Mouse (Mus musculus): ENCODE measurements around the gene Prmt1. TPM values are rescaled to one million over a fixed set of nuclear protein-coding genes. Genes with fewer than 3 reads are reported as not detected.
"Not testable (repeated sequence)": the region's sequence is repeated elsewhere in the genome, so short reads cannot be mapped to it uniquely, and the experiment has no call there.

Prmt1 gene
- 147 and 153 TPM in 2 replicates for total RNA-seq (2015)
- 113 and 135 TPM in 2 replicates for total RNA-seq (2017)

GRCm38 (mm10) chr7:44986192-44986878 is at the start of gene Prmt1:
Gene Prmt1 (minus strand): TSS chr7:44986568.
- peak; percentile 79 for ATAC-seq (replicated peaks; ENCODE audit: poor library complexity)

GRCm38 (mm10) chr7:45035631-45036030 is 49.3 kb upstream of the Prmt1 start:
- ATAC-seq (replicated peaks; ENCODE audit: poor library complexity), result no peak

GRCm38 (mm10) chr7:45033722-45034359 is 47.5 kb upstream of the Prmt1 start:
- no peak for ATAC-seq (replicated peaks; ENCODE audit: poor library complexity)

- no peak for ATAC-seq (replicated peaks; ENCODE audit: poor library complexity)
Observed at GRCm38 (mm10) chr7:45030857-45031256, 44.5 kb upstream of the Prmt1 start.

- no peak for ATAC-seq (replicated peaks; ENCODE audit: poor library complexity)
Observed at GRCm38 (mm10) chr7:45029995-45030394, 43.6 kb upstream of the Prmt1 start.

- no peak for ATAC-seq (replicated peaks; ENCODE audit: poor library complexity)
Observed at GRCm38 (mm10) chr7:45028351-45028750, 42.0 kb upstream of the Prmt1 start.

- no peak for ATAC-seq (replicated peaks; ENCODE audit: poor library complexity)
Observed at GRCm38 (mm10) chr7:45027761-45028160, 41.4 kb upstream of the Prmt1 start.

- ATAC-seq (replicated peaks; ENCODE audit: poor library complexity), result no peak
Observed at GRCm38 (mm10) chr7:45026256-45026655, 39.9 kb upstream of the Prmt1 start.

GRCm38 (mm10) chr7:45025601-45026220 is 39.3 kb upstream of the Prmt1 start:
- no peak for ATAC-seq (replicated peaks; ENCODE audit: poor library complexity)

GRCm38 (mm10) chr7:45024281-45025248 is 38.2 kb upstream of the Prmt1 start:
- ATAC-seq (replicated peaks; ENCODE audit: poor library complexity), result no peak; the same call in 1 of the 2 replicates

- not testable (repeated sequence) for ATAC-seq (replicated peaks; ENCODE audit: poor library complexity)
Observed at GRCm38 (mm10) chr7:45023711-45024110, 37.3 kb upstream of the Prmt1 start.

GRCm38 (mm10) chr7:45020225-45020624 is 33.9 kb upstream of the Prmt1 start:
- ATAC-seq (replicated peaks; ENCODE audit: poor library complexity), result no peak

GRCm38 (mm10) chr7:45019031-45019571 is 32.7 kb upstream of the Prmt1 start:
- ATAC-seq (replicated peaks; ENCODE audit: poor library complexity), result no peak

GRCm38 (mm10) chr7:45017242-45018061 is 31.1 kb upstream of the Prmt1 start, which contains the start of gene Rras:
Gene Rras (plus strand): TSS chr7:45017961.
- ATAC-seq (replicated peaks; ENCODE audit: poor library complexity), result peak; percentile 77

- no peak for ATAC-seq (replicated peaks; ENCODE audit: poor library complexity)
Observed at GRCm38 (mm10) chr7:45016761-45017160, 30.4 kb upstream of the Prmt1 start.

- ATAC-seq (replicated peaks; ENCODE audit: poor library complexity), result peak; percentile 75
Observed at GRCm38 (mm10) chr7:45015957-45016612, 29.7 kb upstream of the Prmt1 start, which contains the start of gene Scaf1. Gene Scaf1 (minus strand): TSS chr7:45016363.

- no peak for ATAC-seq (replicated peaks; ENCODE audit: poor library complexity)
Observed at GRCm38 (mm10) chr7:45015344-45015956, 29.1 kb upstream of the Prmt1 start.

GRCm38 (mm10) chr7:45014096-45014451 is 27.7 kb upstream of the Prmt1 start:
- ATAC-seq (replicated peaks; ENCODE audit: poor library complexity), result no peak
